Mouse (Mus musculus) monocyte, adult 2 months (primary cell): Measurements from ENCODE around the gene A630076J17Rik.

Source experiments
- DNase-seq, 2 experiments: peaks; one replicate each; pipeline ENCODE4 v3.0.0; 2022; ENCODE audit warnings: low spot score in 2 of 2, low read depth in 1 of 2

Gene A630076J17Rik

GRCm38 (mm10) chr3:107275996-107276395, 45.6 kb downstream of the A630076J17Rik start:
- DNase-seq = no peak

GRCm38 (mm10) chr3:107276626-107277025, 46.2 kb downstream of the A630076J17Rik start:
- no peak for DNase-seq

GRCm38 (mm10) chr3:107278479-107279269, 48.3 kb downstream of the A630076J17Rik start, which contains the start of gene Lamtor5:
TSS of gene Lamtor5 (plus strand) at chr3:107278858.
- DNase-seq = peak; percentile 61 to 79
